Mouse (Mus musculus) thymus, postnatal 14 days (tissue): ENCODE results near the gene Gm13272.
"Not testable (repeated sequence)": the region's sequence is repeated elsewhere in the genome, so short reads cannot be mapped to it uniquely, and the experiment has no call there.

Source experiments
- DNase-seq: peaks from one replicate; pipeline ENCODE4 v3.0.0; 2021

Gm13272 gene

DNA sequence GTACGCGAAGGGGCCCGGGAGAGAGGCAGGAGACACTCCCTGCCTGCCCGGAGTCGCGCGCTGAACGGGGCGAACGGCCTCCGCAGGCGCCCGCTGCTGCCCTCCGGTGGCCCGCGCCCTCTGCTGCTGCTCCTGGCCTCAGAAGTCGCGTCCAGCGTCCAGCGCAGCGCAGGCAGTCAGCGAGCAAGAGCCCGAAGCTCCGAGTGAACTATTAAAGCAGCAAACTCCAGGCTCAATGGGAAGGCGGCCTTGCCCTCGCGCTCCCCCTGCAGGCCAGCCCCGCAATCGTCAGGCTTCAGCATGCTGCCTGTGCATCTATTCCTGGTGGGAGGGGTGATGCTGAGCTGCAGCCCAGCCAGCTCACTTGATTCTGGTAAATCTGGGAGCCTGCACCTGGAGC is at the start of gene Gm13272:
Gene Gm13272 (plus strand): TSS at position 301 of the 400 bp plus-strand sequence.
- DNase-seq, result not testable (repeated sequence)

DNA sequence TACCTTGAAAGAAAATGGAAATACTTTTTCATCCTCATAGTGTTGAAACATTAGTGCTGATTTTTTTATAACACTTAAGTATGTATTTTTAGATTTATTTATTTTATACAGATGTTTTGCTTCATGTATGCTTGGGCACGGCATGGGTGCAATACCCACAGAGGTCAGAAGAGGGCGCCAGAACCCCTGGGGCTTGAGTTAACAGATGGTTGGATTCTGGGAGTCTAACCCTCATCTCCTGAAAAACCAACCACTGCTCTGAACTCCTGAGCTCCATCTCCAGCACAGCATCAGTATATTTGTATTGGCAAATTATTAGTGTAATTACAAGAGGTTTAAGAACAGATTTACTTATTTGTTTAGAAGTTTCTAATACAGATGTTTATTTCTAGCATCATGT is 41.2 kb upstream of the Gm13272 start:
- DNase-seq, result peak; percentile 82

DNA sequence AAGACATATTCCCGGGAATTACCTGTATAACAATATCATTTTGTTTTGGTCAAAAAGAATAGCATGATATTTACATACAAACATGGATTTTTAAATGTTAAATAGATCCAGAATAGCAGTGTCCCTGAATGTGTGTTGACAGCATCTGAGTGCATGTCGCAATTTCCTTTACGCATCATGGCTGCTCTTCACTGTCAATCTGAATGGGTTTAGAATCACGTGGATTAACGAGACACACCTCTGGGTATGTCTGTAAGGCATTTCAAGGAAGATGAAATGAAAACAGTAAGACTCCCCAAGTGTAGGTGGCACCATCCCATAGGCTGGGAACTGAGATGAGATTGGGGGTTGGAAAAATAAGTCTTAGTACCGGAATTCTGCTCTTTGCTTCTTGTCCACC is 40.6 kb upstream of the Gm13272 start:
- no peak for DNase-seq

DNA sequence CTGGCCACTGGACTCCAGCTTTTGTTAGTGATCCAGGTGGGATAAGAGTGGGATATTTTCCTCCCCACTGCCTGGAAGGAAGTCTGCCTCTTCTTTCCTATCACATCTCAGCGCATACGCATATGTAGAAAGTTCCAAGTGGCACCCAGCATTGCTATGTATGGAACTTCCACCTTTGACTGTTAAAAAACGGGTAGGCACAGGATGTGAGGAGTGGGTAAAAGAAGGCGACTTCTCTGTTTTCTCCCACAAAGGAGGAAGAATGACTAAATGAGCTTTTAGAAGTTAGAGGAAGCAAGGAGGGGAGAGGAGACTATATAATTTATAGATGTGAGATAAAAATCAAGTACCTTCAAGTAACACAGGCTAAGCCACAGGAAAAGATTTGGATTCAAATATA is 38.2 kb upstream of the Gm13272 start:
- no peak for DNase-seq

DNA sequence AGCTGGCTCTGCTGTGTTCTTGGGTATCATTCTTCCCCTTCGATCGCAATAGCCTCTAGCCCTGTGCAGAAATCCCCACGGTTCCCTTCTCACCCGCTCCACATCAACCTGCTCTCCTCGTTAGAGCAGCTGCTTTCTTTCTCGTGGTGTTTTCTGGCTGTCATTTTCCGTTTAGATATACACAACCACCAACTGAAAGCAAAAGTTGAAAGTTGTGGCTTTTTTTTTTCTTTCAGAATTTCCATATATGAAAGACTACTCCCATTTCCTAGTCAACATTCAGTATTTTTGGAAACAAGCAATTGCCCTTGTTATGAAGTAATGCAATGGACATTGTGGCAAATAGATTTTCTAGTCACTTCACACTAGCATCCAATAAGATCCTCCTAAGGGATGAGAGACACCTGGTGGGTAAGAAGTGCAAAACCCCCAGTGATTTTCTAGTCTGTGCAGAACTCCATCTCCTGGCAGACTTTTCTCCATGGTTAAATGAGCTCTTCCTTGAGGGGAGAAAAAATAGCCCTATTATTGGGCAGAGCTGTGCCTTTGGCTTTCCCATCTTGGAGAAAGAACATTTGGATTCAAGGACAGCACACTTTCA is 36.8 kb upstream of the Gm13272 start:
- DNase-seq, result no peak

DNA sequence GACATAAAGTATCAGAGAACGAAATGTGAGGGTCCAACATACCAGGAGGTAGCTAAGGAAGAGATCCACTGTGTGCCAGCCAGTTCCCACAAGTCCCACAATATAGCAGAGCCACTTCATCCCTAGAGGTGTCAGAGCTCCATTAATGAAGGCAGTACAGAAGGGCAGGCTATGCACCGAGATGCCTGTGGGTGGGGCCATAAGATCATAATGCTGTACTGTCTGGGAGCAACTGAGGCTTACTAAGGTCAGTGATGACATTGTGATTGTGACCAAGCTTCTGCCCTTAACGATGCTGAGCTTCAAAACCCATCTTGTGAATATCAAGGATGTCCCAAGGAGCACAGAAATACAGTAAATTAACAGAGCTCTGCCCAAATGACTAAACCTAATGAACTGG is 35.4 kb upstream of the Gm13272 start:
- no peak for DNase-seq

DNA sequence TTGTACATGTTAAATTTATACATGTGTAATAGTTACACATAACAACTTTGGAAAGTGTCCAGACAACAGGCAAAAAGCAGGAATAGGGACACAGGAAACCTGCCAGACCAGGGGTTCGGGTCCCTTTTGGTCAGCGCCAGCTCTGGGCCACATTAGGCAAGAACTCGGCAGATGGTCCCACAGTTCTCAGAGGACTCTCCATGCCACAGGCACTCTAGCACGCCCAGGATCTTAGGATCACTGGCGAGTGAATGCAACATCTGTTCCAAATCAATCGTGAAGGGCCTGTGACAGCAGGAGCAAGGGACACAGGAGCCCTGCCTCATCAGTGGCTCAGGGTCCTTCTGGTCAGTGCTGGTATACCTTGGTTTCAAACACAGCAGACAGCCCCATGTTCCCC is 29.7 kb upstream of the Gm13272 start:
- DNase-seq, result no peak

DNA sequence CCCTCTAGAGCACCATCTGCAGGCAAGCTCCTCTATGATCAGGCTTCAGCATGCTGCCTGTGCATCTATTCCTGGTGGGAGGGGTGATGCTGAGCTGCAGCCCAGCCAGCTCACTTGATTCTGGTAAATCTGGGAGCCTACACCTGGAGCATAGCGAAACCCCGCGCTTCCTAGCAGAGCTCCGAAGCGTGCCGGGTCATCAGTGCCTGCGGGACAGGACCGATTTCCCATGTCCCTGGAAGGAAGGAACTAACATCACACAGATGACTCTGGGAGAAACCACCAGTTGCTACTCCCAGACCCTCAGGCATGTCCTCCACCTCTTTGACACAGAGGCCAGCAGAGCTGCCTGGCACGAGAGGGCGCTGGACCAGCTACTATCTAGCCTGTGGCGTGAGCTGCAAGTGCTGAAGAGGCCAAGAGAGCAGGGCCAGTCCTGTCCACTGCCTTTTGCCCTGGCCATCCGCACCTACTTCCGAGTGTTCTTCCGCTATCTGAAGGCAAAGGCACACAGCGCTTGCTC is 24.8 kb upstream of the Gm13272 start, which contains the start of gene Gm13271:
Gene Gm13271 (plus strand): TSS at position 51 of the 523 bp plus-strand sequence.
- DNase-seq, result peak; percentile 73

DNA sequence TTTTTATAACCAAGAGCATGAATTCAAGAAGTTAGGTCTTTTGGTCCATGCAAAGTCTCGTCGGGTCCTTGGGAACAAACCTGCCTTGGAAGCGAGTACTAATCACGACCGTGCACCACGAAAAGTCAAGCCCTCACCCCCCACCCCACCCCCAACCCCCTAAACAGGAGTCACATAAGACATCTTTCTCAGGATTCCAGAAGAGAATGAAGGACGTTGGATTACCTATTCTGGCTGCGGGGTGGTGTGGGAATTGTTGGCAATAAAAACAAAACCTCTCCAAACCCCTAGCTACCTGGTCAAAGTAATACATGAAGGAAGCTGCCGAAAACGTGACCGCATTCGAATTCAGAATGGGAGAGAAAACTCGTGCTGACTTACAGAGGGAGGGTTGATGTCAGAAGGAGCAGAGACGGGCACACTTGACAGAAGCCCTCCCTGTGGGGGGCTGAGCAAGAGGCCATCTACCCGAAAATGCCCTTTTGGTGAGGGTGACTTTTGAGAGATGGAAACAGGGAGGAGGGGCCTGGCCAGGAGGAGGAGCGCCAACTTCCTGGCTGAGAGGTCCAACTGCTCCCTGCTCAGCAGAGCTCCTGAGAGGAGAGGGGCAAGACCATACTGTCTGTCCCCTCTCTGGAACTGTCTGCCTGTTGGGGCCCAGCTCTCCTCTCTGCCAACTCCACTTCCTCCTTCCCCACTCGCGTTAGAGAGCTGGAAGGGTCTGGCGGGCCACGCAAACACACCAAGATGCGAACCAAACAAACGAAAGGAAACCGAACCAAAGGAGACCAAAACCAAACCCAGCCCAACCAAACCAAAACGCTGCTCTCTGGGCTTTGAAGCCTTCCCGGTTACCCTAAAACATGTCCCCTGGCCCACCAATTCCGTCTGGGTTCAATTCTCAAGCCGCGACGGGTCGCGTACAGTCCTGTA is 22.8 kb upstream of the Gm13272 start:
- DNase-seq, result not testable (repeated sequence)

DNA sequence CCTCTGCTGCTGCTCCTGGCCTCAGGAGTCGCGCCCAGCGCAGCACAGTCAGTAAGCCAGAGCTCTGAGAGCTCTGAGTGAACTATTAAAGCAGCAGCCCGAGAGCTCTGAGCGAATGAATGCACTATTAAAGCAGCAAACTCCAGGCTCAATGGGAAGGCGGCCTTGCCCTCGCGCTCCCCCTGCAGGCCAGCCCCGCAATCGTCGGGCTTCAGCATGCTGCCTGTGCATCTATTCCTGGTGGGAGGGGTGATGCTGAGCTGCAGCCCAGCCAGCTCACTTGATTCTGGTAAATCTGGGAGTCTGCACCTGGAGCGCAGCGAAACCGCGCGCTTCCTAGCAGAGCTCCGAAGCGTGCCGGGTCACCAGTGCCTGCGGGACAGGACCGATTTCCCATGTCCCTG is 22.0 kb upstream of the Gm13272 start:
- DNase-seq, result peak; percentile 90

DNA sequence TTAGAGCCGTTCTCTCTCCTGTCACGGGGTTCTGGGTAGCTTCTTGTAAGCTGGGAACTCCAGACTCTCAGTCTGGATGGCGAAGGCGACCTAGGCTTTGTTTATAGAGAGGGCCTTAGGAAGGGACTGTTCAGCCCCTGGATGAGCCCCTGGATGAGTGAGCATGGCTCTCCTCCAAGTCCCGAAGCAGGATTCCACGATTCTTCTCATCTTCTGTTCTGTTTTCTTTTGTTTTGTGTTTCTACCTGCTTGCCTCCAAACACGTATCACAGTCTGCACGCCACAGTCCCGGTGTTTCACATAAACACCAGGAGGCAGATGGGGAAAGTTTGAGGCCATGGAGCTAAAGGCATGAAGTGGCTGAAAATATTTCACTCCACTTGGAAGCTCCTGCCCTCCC is 20.9 kb upstream of the Gm13272 start:
- not testable (repeated sequence) for DNase-seq

DNA sequence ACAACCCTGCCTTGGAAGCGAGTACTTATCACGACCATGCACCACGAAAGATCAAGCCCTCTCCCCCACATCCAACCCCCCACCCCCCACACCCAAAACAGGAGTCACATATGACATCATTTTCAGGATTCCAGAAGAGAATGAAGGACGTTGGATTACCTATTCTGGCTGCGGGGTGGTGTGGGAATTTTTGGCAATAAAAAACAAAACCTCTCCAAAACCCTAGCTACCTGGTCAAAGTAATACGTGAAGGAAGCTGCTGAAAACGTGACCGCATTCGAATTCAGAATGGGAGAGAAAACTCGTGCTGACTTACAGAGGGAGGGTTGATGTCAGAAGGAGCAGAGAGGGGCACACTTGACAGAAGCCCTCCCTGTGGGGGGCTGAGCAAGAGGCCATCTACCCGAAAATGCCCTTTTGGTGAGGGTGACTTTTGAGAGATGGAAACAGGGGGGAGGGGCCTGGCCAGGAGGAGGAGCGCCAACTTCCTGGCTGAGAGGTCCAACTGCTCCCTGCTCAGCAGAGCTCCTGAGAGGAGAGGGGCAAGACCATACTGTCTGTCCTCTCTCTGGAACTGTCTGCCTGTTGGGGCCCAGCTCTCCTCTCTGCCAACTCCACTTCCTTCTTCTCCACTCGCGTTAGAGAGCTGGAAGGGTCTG is 19.9 kb upstream of the Gm13272 start, which contains the start of gene Gm13283:
Gene Gm13283 (plus strand): TSS at position 510 of the 659 bp plus-strand sequence.
- DNase-seq, result peak; percentile 47

DNA sequence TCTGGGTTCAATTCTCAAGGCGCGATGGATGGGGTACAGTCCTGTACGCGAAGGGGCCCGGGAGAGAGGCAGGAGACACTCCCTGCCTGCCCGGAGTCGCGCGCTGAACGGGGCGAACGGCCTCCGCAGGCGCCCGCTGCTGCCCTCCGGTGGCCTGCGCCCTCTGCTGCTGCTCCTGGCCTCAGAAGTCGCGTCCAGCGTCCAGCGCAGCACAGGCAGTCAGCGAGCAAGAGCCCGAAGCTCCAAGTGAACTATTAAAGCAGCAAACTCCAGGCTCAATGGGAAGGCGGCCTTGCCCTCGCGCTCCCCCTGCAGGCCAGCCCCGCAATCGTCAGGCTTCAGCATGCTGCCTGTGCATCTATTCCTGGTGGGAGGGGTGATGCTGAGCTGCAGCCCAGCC is 19.2 kb upstream of the Gm13272 start:
- DNase-seq, result peak; percentile 35

DNA sequence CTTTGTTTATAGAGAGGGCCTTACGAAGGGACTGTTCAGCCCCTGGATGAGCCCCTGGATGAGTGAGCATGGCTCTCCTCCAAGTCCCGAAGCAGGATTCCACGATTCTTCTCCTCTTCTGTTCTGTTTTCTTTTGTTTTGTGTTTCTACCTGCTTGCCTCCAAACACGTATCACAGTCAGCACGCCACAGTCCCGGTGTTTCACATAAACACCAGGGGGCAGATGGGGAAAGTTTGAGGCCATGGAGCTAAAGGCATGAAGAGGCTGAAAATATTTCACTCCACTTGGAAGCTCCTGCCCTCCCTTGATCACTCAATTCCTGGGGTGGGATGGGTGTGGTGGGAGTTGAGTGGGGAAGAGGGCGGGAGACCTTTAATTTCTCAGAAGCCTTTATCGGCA is 17.9 kb upstream of the Gm13272 start:
- peak; percentile 90 for DNase-seq

DNA sequence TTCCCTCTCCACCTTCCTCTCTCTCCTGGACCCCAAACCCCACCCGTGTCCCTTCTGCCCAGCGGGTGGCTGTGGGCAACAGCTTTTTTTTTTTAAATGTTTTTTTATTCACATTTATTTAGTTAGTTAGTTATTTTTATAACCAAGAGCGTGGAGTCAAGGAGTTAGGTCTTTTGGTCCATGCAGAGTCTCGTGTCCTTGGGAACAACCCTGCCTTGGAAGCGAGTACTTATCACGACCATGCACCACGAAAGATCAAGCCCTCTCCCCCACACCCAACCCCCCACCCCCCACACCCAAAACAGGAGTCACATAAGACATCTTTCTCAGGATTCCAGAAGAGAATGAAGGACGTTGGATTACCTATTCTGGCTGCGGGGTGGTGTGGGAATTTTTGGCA is 17.3 kb upstream of the Gm13272 start:
- peak; percentile 25 for DNase-seq

DNA sequence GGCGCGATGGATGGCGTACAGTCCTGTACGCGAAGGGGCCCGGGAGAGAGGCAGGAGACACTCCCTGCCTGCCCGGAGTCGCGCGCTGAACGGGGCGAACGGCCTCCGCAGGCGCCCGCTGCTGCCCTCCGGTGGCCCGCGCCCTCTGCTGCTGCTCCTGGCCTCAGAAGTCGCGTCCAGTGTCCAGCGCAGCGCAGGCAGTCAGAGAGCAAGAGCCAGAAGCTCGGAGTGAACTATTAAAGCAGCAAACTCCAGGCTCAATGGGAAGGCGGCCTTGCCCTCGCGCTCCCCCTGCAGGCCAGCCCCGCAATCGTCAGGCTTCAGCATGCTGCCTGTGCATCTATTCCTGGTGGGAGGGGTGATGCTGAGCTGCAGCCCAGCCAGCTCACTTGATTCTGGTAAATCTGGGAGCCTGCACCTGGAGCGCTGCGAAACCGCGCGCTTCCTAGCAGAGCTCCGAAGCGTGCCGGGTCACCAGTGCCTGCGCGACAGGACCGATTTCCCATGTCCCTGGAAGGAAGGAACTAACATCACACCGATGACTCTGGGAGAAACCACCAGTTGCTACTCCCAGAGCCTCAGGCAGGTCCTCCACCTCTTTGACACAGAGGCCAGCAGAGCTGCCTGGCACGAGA is 16.1 kb upstream of the Gm13272 start:
- not testable (repeated sequence) for DNase-seq

DNA sequence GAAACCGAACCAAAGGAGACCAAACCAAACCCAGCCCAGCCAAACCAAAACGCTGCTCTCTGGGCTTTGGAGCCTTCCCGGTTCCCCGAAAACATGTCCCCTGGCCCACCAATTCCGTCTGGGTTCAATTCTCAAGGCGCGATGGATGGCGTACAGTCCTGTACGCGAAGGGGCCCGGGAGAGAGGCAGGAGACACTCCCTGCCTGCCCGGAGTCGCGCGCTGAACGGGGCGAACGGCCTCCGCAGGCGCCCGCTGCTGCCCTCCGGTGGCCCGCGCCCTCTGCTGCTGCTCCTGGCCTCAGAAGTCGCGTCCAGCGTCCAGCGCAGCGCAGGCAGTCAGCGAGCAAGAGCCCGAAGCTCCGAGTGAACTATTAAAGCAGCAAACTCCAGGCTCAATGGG is 6.1 kb upstream of the Gm13272 start, which contains the start of gene Gm13290:
Gene Gm13290 (plus strand): TSS at position 301 of the 400 bp plus-strand sequence.
- not testable (repeated sequence) for DNase-seq

DNA sequence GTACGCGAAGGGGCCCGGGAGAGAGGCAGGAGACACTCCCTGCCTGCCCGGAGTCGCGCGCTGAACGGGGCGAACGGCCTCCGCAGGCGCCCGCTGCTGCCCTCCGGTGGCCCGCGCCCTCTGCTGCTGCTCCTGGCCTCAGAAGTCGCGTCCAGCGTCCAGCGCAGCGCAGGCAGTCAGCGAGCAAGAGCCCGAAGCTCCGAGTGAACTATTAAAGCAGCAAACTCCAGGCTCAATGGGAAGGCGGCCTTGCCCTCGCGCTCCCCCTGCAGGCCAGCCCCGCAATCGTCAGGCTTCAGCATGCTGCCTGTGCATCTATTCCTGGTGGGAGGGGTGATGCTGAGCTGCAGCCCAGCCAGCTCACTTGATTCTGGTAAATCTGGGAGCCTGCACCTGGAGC is 3.0 kb upstream of the Gm13272 start, which contains the start of gene Gm13289:
Gene Gm13289 (plus strand): TSS at position 301 of the 400 bp plus-strand sequence.
- not testable (repeated sequence) for DNase-seq

DNA sequence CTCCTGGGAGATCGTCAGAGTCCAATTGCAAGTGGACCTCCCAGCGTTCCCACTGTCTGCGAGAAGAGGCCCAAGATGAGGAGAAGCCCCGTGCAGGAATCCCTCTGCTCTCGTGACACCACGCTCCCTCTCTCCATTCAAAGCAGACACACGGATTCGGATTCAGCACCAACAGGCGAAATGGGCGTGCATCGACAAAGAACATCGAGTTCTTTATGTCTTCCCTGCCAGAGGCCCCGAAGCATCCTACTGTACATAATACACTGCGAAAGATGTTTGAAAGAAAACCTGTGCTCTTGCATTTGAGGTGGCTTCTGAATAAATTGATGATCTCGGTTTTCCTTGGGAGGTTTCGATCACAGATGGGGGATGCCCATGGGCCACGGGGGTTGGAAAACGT is 670 bp downstream of the Gm13272 start:
- not testable (repeated sequence) for DNase-seq

DNA sequence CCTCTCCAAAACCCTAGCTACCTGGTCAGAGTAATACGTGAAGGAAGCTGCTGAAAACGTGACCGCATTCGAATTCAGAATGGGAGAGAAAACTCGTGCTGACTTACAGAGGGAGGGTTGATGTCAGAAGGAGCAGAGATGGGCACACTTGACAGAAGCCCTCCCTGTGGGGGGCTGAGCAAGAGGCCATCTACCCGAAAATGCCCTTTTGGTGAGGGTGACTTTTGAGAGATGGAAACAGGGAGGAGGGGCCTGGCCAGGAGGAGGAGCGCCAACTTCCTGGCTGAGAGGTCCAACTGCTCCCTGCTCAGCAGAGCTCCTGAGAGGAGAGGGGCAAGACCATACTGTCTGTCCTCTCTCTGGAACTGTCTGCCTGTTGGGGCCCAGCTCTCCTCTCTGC is 2.2 kb downstream of the Gm13272 start, which contains the start of gene Ifnz:
Gene Ifnz (plus strand): TSS at position 301 of the 400 bp plus-strand sequence.
- not testable (repeated sequence) for DNase-seq

DNA sequence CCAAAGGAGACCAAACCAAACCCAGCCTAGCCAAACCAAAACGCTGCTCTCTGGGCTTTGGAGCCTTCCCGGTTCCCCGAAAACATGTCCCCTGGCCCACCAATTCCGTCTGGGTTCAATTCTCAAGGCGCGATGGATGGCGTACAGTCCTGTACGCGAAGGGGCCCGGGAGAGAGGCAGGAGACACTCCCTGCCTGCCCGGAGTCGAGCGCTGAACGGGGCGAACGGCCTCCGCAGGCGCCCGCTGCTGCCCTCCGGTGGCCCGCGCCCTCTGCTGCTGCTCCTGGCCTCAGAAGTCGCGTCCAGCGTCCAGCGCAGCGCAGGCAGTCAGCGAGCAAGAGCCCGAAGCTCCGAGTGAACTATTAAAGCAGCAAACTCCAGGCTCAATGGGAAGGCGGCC is 2.7 kb downstream of the Gm13272 start:
- not testable (repeated sequence) for DNase-seq

DNA sequence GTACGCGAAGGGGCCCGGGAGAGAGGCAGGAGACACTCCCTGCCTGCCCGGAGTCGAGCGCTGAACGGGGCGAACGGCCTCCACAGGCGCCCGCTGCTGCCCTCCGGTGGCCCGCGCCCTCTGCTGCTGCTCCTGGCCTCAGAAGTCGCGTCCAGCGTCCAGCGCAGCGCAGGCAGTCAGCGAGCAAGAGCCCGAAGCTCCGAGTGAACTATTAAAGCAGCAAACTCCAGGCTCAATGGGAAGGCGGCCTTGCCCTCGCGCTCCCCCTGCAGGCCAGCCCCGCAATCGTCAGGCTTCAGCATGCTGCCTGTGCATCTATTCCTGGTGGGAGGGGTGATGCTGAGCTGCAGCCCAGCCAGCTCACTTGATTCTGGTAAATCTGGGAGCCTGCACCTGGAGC is 5.8 kb downstream of the Gm13272 start, which contains the start of gene Gm13276:
Gene Gm13276 (plus strand): TSS at position 301 of the 400 bp plus-strand sequence.
- not testable (repeated sequence) for DNase-seq
